Mouse (Mus musculus) kidney, adult 2 months (tissue): ENCODE results near the gene Hk2. TPM values are rescaled to one million over a fixed set of nuclear protein-coding genes. Genes with fewer than 3 reads are reported as not detected.

Source experiments
- DNase-seq: peaks from one replicate; pipeline ENCODE4 v3.0.0; 2021
- H3K27ac ChIP-seq: fragments of 200-500 bp; 2 replicates; pipeline ENCODE4 v1.5.1; 2012; ENCODE audit warnings: low read depth, low read length, control low read depth, inconsistent platforms; ENCODE audit not compliant: insufficient read depth
- H3K27me3 ChIP-seq: fragments of 200-500 bp; replicated peaks from 2 replicates; pipeline ENCODE4 v1.6.1; 2012; ENCODE audit warnings: mild to moderate bottlenecking, moderate library complexity, low read length, inconsistent platforms; ENCODE audit not compliant: control insufficient read depth, insufficient read depth
- H3K36me3 ChIP-seq: fragments of 200-500 bp; 2 replicates; pipeline ENCODE4 v1.6.1; 2012; ENCODE audit warnings: mild to moderate bottlenecking, moderate library complexity, low read length, inconsistent platforms; ENCODE audit not compliant: control insufficient read depth, insufficient read depth
- H3K4me1 ChIP-seq: fragments of 200-500 bp; 2 replicates; pipeline ENCODE4 v1.6.1; 2011; ENCODE audit warnings: low read length; ENCODE audit not compliant: control insufficient read depth, insufficient read depth
- H3K4me3 ChIP-seq: fragments of 200-500 bp; 2 replicates; pipeline ENCODE4 v1.5.1; 2011; ENCODE audit warnings: mild to moderate bottlenecking, low read depth, low read length, control low read depth; ENCODE audit not compliant: insufficient read depth
- CTCF ChIP-seq: fragments of 200-500 bp; conservative IDR thresholded peaks from 2 replicates; pipeline ENCODE4 v1.5.1; 2011; ENCODE audit warnings: low read depth, mild to moderate bottlenecking, control low read depth, low read length, moderate library complexity, mixed read lengths; ENCODE audit not compliant: insufficient read depth, insufficient read length
- POLR2A ChIP-seq: fragments of 200-500 bp; IDR thresholded peaks from one replicate; pipeline ENCODE4 v1.6.1; 2011; ENCODE audit warnings: low read depth, low read length, control low read depth
- WGBS: fragments of 180-500 bp; shearing (Covaris S2); methylation state at CpG from one replicate; pipeline ENCODE4 v1.1.7; 2018; 5-methylcytosine and 5-hydroxymethylcytosine counted together
- polyA plus RNA-seq: library from polyadenylated mRNA; depleted of rRNA; stranded (reverse); fragments of >200 nt; gene quantifications from 2 replicates; pipeline ENCODE4 v1.2.3, GENCODE M21; 2012

The Hk2 gene
- polyA plus RNA-seq, 1 experiment, result 6.1 TPM

DNA sequence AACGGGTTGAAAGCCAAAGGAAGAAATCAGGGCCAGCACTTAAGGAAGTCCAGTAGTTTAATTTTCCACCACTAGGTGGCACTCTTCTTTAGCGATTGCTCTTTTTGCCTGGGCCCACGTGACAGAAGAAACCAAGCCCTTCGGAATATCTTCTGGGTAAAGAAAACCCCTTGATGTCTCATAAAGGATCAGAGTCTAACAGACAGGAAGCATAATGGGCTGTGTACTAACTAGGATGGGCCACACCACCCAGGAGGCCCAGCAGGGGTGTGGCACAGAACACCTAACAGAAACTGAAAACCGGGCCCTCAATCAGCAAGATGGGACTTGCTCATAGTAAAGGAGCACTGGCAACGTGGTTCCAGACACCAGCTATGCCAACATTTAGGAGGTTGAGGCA is 34.0 kb downstream of the Hk2 start:
- no peaks in the 10 kb centered on the region for H3K4me1 ChIP-seq
- peak; percentile 68 for DNase-seq
- H3K36me3 ChIP-seq, result no peaks in the 10 kb centered on the region
- WGBS, result 22% methylated on average over 6 of the region's 6 CpGs
- TF ChIP-seq CTCF (peak; percentile 58), POLR2A (no peak)
- H3K27me3 ChIP-seq, result no peaks in the 10 kb centered on the region
- H3K4me3 ChIP-seq, result no peak overlapping the region
- no peak overlapping the region for H3K27ac ChIP-seq

DNA sequence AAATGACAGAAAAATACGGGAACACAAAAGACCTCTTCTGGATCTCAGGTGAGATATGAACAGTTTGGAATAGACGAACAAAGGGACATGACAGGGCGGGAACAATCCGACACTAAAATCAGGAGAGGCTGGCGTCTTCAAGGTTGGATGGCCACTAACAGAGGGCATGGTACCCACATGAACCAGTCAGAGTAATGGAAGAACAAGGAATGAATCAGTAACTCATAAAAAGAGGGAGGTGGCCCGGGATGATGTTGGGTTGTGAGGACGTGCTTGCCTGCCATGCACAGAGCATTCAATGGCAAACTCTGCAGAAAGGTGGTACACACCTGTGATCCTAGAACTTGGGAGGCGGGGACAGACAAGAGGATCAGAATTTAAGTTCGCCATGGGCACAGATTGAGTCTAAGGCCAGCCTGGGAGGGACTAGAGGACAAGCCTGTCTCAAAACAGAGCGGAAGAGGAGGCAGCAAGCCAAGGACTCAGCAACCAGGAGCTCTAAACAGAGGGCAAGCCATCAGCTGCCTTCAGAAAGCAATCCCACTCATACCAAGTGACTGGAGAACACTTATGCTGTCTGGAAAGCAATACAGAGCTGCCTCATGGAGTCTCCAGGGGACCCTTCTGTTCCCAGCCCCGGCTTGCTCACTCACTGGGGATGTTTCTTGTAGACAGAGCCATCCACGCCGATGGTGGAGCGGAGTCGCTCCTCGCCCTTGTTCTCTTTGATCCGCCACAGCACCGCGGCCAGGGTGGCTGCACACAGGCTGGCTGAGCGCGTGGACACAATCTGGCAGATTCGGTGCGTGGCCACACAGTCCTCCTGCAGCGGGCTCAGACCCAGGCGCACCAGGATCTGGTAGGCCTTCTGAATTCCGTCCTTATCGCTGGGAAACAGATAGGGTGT is 36.4 kb downstream of the Hk2 start:
- H3K27me3 ChIP-seq, result no peaks in the 10 kb centered on the region
- WGBS, result 78% methylated on average over 27 of the region's 27 CpGs
- no peaks in the 10 kb centered on the region for H3K4me1 ChIP-seq
- no peaks in the 10 kb centered on the region for H3K36me3 ChIP-seq
- DNase-seq, result no peak
- TF ChIP-seq CTCF, result no peak
- no peak overlapping the region for H3K4me3 ChIP-seq
- H3K27ac ChIP-seq, result no peak overlapping the region

DNA sequence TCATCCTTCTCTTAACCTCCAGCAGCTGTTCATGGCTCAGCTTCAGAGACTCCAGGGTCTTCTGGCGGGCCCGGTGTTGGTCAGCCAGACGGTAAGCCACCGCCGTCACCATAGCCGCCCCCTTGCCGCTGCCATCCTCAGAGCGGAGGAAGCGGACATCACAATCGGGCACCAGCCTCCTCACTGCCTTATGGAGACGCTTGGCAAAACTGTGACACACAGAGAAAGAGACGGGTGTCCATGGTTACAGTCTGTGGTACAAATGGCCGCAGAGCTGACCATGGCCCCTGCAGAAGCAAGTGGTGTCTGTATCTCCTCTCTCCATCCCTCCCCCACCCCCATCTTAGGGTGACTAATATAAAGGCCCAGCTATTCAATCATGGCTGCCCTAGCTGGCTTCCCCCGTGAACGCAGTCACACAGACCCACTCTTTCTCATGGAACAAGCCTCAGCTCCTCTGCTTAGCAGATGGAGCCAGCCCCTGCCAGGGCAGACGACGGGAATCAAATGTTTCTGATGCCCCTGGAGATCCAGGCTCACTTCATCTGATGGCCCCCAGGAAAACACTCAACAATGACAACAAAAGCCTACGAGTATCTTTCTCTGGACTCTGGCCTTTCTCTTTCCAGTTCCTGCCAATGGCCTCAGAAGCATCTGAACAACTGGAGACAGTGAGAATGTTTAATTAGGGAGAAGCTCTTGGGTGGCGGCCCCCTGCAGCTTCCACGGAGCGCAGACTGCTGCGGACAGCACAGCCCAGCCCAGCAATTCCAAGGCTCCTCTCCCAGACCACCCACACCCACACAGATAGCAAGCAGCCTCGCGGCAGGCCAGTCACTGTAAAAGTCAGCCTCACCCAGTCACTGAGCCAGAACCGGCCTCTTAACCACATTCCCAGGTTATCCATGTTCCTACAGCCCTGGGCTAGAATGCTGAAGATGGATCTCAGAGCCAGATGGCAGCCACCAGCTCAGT is 37.3 kb downstream of the Hk2 start:
- no peak for DNase-seq
- no peaks in the 10 kb centered on the region for H3K4me1 ChIP-seq
- H3K27ac ChIP-seq, result no peak overlapping the region
- no peaks in the 10 kb centered on the region for H3K36me3 ChIP-seq
- no peak overlapping the region for H3K4me3 ChIP-seq
- 78% methylated on average over 25 of the region's 25 CpGs for WGBS
- no peaks in the 10 kb centered on the region for H3K27me3 ChIP-seq
- TF ChIP-seq CTCF (no peak), POLR2A (no peak)

DNA sequence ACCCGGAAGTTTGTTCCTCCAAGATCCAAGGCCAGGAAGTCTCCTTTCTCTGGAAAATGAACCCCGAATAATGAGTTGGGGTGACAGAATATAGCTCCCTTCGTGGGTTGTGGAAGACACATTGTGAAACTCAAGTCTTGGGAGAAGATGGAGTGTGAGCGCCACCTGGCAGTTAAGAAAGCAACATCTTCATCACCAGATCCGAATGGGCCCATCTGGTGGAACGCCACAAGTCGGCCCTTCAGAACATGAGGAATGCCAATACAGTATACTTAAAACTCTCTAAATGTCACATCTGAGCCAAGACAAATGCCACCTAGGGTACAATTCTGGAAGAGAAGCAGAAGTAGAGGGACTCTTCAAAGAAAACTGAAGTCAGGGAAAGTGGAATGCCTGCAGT is 38.9 kb downstream of the Hk2 start:
- H3K36me3 ChIP-seq, result no peaks in the 10 kb centered on the region
- H3K4me1 ChIP-seq, result no peaks in the 10 kb centered on the region
- TF ChIP-seq CTCF (no peak; the same call in 1 of the 2 replicates), POLR2A (no peak)
- H3K27me3 ChIP-seq, result no peaks in the 10 kb centered on the region
- no peak overlapping the region for H3K27ac ChIP-seq
- WGBS, result 84% methylated on average over 7 of the region's 7 CpGs
- no peak overlapping the region for H3K4me3 ChIP-seq
- DNase-seq, result no peak

DNA sequence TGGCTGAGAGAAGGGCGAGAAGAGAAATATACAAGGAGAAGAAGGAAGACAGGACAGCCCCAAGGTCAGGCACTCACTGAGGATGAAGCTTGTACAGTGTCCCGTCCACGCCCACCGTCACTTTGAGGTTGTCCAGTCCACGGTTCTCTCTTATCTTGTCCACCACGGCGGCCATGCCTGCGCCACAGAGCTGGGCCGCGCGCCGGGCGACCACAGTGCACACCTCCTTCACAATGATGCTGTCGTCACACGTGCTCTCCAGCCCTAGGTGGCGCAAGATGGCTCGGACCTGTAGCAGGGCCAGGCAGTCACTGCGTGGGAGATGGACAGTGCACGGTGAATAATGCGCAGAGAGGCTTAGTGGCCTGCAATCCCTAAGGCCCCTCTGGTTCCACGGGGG is 45.6 kb downstream of the Hk2 start:
- Histone ChIP-seq H3K4me3 (no peak overlapping the region), H3K27ac (no peak overlapping the region), H3K27me3 (no peaks in the 10 kb centered on the region), H3K36me3 (no peaks in the 10 kb centered on the region), H3K4me1 (no peaks in the 10 kb centered on the region)
- DNase-seq, result no peak
- 92% methylated on average over 21 of the region's 21 CpGs for WGBS
- no peak for TF ChIP-seq POLR2A
- TF ChIP-seq CTCF, result no peak

DNA sequence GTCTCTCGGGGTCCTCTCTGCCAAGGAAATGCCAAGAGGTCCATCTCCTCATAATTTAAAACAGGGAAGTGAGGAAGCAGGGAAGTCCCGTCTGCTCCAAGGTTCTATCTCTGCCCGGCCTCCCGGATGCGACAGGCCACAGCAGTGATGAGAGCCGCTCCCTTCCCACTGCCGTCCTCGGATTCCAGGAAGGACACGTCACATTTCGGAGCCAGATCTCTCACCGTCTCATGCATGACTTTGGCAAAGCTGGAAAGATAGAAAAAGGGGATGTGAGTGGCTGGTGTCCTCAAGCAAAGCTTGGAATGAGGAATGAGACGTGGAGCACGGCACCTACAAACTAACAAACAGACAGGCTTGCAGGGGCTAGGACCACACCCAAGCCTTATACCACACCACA is 47.0 kb downstream of the Hk2 start:
- TF ChIP-seq POLR2A, result no peak
- H3K4me3 ChIP-seq, result no peak overlapping the region
- WGBS, result 78% methylated on average over 13 of the region's 13 CpGs
- H3K36me3 ChIP-seq, result no peaks in the 10 kb centered on the region
- H3K4me1 ChIP-seq, result no peaks in the 10 kb centered on the region
- DNase-seq, result peak; percentile 11
- no peaks in the 10 kb centered on the region for H3K27me3 ChIP-seq
- no peak overlapping the region for H3K27ac ChIP-seq

DNA sequence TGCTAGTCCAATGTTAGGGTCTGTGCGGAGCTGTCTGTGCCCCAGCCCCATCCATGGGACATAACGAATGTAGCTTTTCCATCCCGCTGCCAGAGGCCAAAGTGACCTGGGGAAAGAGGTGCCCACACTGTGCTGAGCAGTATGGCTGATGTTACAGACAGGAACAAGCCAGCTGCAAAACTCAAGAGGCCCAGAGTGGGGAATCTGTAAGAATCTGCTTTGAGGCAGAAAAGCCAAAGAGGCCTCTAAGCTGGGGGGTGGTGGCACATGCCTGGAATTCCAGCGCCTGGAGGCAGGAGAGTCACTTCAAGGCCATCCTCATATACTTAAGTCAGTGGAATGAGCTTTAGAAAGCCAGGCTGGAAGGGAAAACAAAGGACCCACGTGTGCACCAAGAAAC is 50.9 kb downstream of the Hk2 start:
- 55% methylated on average over 5 of the region's 5 CpGs for WGBS
- no peak for DNase-seq
- no peaks in the 10 kb centered on the region for H3K4me1 ChIP-seq
- TF ChIP-seq CTCF (no peak), POLR2A (no peak)
- H3K27me3 ChIP-seq, result no peaks in the 10 kb centered on the region; the same call in 1 of the 2 replicates
- no peak overlapping the region for H3K27ac ChIP-seq
- no peak overlapping the region for H3K4me3 ChIP-seq
- H3K36me3 ChIP-seq, result no peaks in the 10 kb centered on the region
